Mouse (Mus musculus) ES-Bruce4 (cell line): ENCODE data around the gene Raf1.

Experiments used
- CTCF ChIP-seq: IDR thresholded peaks from one replicate; pipeline ENCODE4 v1.8.1; 2011; ENCODE audit warnings: low read depth, low read length
- EP300 ChIP-seq: IDR thresholded peaks from 2 replicates; pipeline ENCODE4 v1.6.1; 2011; ENCODE audit warnings: low read depth, low read length; ENCODE audit not compliant: insufficient read depth
- POLR2A ChIP-seq: IDR thresholded peaks from one replicate; pipeline ENCODE4 v1.8.1; 2011; ENCODE audit warnings: low read length; ENCODE audit not compliant: insufficient read depth

DNA sequence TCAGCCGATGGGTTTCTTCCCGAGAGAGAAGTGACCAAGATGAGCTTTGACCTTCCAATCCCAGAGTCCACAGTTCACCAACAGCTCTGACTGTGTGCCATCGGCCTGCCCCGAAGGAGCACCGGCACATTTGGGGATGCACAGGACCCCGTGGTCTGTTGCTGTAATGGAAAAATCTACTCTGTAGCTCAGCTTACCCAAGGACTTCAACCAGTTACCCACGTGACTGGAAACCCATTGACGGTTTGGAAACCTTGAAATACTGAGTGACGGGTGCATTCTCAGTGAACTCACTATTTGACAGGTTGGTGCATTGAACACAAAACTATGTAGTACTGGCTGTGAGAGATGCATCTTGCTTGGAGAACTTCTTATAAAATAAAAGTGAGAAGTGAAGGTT is 98.5 kb downstream of the Raf1 start:
- TF ChIP-seq CTCF (no peak), POLR2A (no peak), EP300 (no peak)
